Mouse (Mus musculus) ES-CJ7 (cell line): ENCODE data around the gene Nelfe.
"Not testable (repeated sequence)": the region's sequence is repeated elsewhere in the genome, so short reads cannot be mapped to it uniquely, and the experiment has no call there.

Experiments used
- DNase-seq: peaks from one replicate; pipeline ENCODE4 v3.0.0; 2011; ENCODE audit warnings: low read depth, low spot score

Nelfe gene

GRCm38 (mm10) chr17:34849722-34850516 lies at the start of gene Nelfe, which contains the start of gene Skiv2l:
Gene Nelfe (plus strand): TSS chr17:34850391.
Gene Skiv2l (minus strand): TSS chr17:34850210.
- DNase-seq = peak; percentile 96

- DNase-seq = not testable (repeated sequence)
Observed at GRCm38 (mm10) chr17:34800781-34801305, 49.3 kb upstream of the Nelfe start.

- DNase-seq = not testable (repeated sequence)
Observed at GRCm38 (mm10) chr17:34802756-34803155, 47.4 kb upstream of the Nelfe start.

GRCm38 (mm10) chr17:34803367-34803766 lies 46.8 kb upstream of the Nelfe start:
- not testable (repeated sequence) for DNase-seq

GRCm38 (mm10) chr17:34804301-34804700 lies 45.9 kb upstream of the Nelfe start, which contains the start of gene Cyp21a1:
Gene Cyp21a1 (minus strand): TSS chr17:34804561.
- not testable (repeated sequence) for DNase-seq

- DNase-seq = peak; percentile 56
Observed at GRCm38 (mm10) chr17:34804871-34805562, 45.2 kb upstream of the Nelfe start.

GRCm38 (mm10) chr17:34807176-34807575 lies 43.0 kb upstream of the Nelfe start:
- DNase-seq = no peak

GRCm38 (mm10) chr17:34808599-34809205 lies 41.5 kb upstream of the Nelfe start:
- DNase-seq = no peak

- DNase-seq = not testable (repeated sequence)
Observed at GRCm38 (mm10) chr17:34810411-34810810, 39.8 kb upstream of the Nelfe start.

- DNase-seq = not testable (repeated sequence)
Observed at GRCm38 (mm10) chr17:34810811-34811210, 39.4 kb upstream of the Nelfe start.

- DNase-seq = no peak
Observed at GRCm38 (mm10) chr17:34811275-34811674, 38.9 kb upstream of the Nelfe start.

GRCm38 (mm10) chr17:34813747-34814146 lies 36.4 kb upstream of the Nelfe start:
- DNase-seq = peak; percentile 45

- DNase-seq = no peak
Observed at GRCm38 (mm10) chr17:34814818-34815370, 35.3 kb upstream of the Nelfe start.

GRCm38 (mm10) chr17:34830776-34831175 lies 19.4 kb upstream of the Nelfe start:
- DNase-seq = not testable (repeated sequence)

GRCm38 (mm10) chr17:34836155-34836855 lies 13.9 kb upstream of the Nelfe start:
- DNase-seq = no peak

- DNase-seq = peak; percentile 96
Observed at GRCm38 (mm10) chr17:34836856-34837221, 13.4 kb upstream of the Nelfe start, which contains the start of the genes Stk19 and Dxo. Gene Stk19 (minus strand): TSS chr17:34836945. Gene Dxo (plus strand): TSS chr17:34837019.

- DNase-seq = no peak
Observed at GRCm38 (mm10) chr17:34837464-34838324, 12.5 kb upstream of the Nelfe start.

GRCm38 (mm10) chr17:34838785-34839184 lies 11.4 kb upstream of the Nelfe start:
- no peak for DNase-seq

GRCm38 (mm10) chr17:34840736-34841307 lies 9.4 kb upstream of the Nelfe start:
- no peak for DNase-seq

GRCm38 (mm10) chr17:34844884-34845283 lies 5.3 kb upstream of the Nelfe start:
- no peak for DNase-seq
